Mouse (Mus musculus): ENCODE measurements around the gene Pknox2. TPM values are rescaled to one million over a fixed set of nuclear protein-coding genes. Genes with fewer than 3 reads are reported as not detected.

Gene Pknox2
- total RNA-seq, 1 experiment, result 1.8 TPM

GRCm38 (mm10) chr9:37107546-37107945 is 39.7 kb downstream of the Pknox2 start:
- no peaks in the 10 kb centered on the region for H3K9me3 ChIP-seq (ENCODE audit: control insufficient read depth, insufficient read depth, low read depth, low read length)
- DNase-seq (ENCODE audit: low read depth, low spot score), result no peak
- H3K36me3 ChIP-seq (ENCODE audit: control insufficient read depth, insufficient read depth, low read length, poor library complexity, severe bottlenecking), result no peaks in the 10 kb centered on the region
- TF ChIP-seq MAFK (IDR thresholded peaks at IDR 0.05; ENCODE audit: insufficient read depth, low read depth, low read length) (no peak), HCFC1 (IDR thresholded peaks at IDR 0.05; ENCODE audit: borderline replicate concordance, insufficient read depth, low read length) (no peak), ZC3H11A (IDR thresholded peaks at IDR 0.05; ENCODE audit: borderline replicate concordance, low read depth, low read length) (no peak), CHD2 (IDR thresholded peaks at IDR 0.05; ENCODE audit: low read depth, low read length) (no peak), ZNF384 (IDR thresholded peaks at IDR 0.05; ENCODE audit: low read depth, low read length) (no peak)
- no peak overlapping the region for H3K9ac ChIP-seq (ENCODE audit: insufficient read depth, low read depth, low read length, poor library complexity, severe bottlenecking)
- peaks cover 3 to 13% of the 10 kb centered on the region in 2 experiments; a peak in 3 of 4 replicates for H3K4me1 ChIP-seq (ENCODE audit: control insufficient read depth in 2 of 2, insufficient read depth in 2 of 2, low read length in 2 of 2, poor library complexity in 1 of 2)
- H3K27ac ChIP-seq (ENCODE audit: insufficient read depth, low read depth, low read length, poor library complexity, severe bottlenecking), result peak overlapping the region; percentile 57
- in situ Hi-C loops (cut with MboI; ENCODE audit: low sequenced_read_pairs in 2 of 2, unreplicated experiment in 2 of 2), result no loop called here
- H3K4me3 ChIP-seq (ENCODE audit: insufficient read depth in 1 of 2, low read depth in 1 of 2, low read length in 2 of 2, poor library complexity in 1 of 2, severe bottlenecking in 1 of 2), result no peak overlapping the region

- Histone ChIP-seq H3K4me1 (ENCODE audit: control insufficient read depth in 2 of 2, insufficient read depth in 2 of 2, low read length in 2 of 2, poor library complexity in 1 of 2) (peaks cover 3 to 14% of the 10 kb centered on the region in 2 experiments; a peak in 3 of 4 replicates), H3K9ac (ENCODE audit: insufficient read depth, low read depth, low read length, poor library complexity, severe bottlenecking) (no peak overlapping the region), H3K9me3 (ENCODE audit: control insufficient read depth, insufficient read depth, low read depth, low read length) (no peaks in the 10 kb centered on the region), H3K36me3 (ENCODE audit: control insufficient read depth, insufficient read depth, low read length, poor library complexity, severe bottlenecking) (no peaks in the 10 kb centered on the region), H3K27ac (ENCODE audit: insufficient read depth, low read depth, low read length, poor library complexity, severe bottlenecking) (peak overlapping the region; percentile 55), H3K4me3 (ENCODE audit: insufficient read depth in 1 of 2, low read depth in 1 of 2, low read length in 2 of 2, poor library complexity in 1 of 2, severe bottlenecking in 1 of 2) (no peak overlapping the region)
- in situ Hi-C loops (cut with MboI; ENCODE audit: low sequenced_read_pairs in 2 of 2, unreplicated experiment in 2 of 2), result no loop called here
- TF ChIP-seq ZC3H11A (IDR thresholded peaks at IDR 0.05; ENCODE audit: borderline replicate concordance, low read depth, low read length) (no peak), MAFK (IDR thresholded peaks at IDR 0.05; ENCODE audit: insufficient read depth, low read depth, low read length) (no peak), HCFC1 (IDR thresholded peaks at IDR 0.05; ENCODE audit: borderline replicate concordance, insufficient read depth, low read length) (no peak), ZNF384 (IDR thresholded peaks at IDR 0.05; ENCODE audit: low read depth, low read length) (no peak), CHD2 (IDR thresholded peaks at IDR 0.05; ENCODE audit: low read depth, low read length) (no peak; the same call in 1 of the 2 replicates)
- DNase-seq (ENCODE audit: low read depth, low spot score), result peak; percentile 63
These were observed 40.4 kb downstream of the Pknox2 start for GRCm38 (mm10) chr9:37106808-37107207.

DNA sequence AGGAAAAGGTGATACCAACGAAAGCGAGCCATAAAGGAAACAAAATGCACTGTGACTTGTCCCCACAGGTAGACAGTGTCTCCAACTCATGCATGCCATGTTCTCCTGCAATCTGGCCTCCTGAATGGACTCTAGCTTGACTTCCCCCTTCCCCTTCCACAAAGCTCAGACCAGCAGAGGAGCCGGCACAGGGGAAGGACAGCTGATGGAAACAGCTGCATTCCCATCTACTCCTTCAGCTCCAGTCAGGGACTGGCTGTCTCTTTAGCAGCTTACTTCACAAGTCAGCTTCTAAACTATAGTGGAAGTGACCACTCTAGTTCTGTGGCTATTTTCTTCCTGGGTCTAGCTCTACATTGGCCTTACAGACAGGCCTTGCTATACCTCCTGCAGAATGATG is 43.0 kb downstream of the Pknox2 start:
- Histone ChIP-seq H3K9me3 (ENCODE audit: control insufficient read depth, insufficient read depth, low read depth, low read length) (no peaks in the 10 kb centered on the region), H3K36me3 (ENCODE audit: control insufficient read depth, insufficient read depth, low read length, poor library complexity, severe bottlenecking) (no peaks in the 10 kb centered on the region), H3K27ac (ENCODE audit: insufficient read depth, low read depth, low read length, poor library complexity, severe bottlenecking) (no peak overlapping the region), H3K4me3 (ENCODE audit: insufficient read depth in 1 of 2, low read depth in 1 of 2, low read length in 2 of 2, poor library complexity in 1 of 2, severe bottlenecking in 1 of 2) (no peak overlapping the region), H3K9ac (ENCODE audit: insufficient read depth, low read depth, low read length, poor library complexity, severe bottlenecking) (no peak overlapping the region), H3K4me1 (ENCODE audit: control insufficient read depth in 2 of 2, insufficient read depth in 2 of 2, low read length in 2 of 2, poor library complexity in 1 of 2) (peaks cover 7 to 20% of the 10 kb centered on the region in 2 experiments; a peak in 3 of 4 replicates)
- TF ChIP-seq HCFC1 (IDR thresholded peaks at IDR 0.05; ENCODE audit: borderline replicate concordance, insufficient read depth, low read length), result no peak
- TF ChIP-seq ZC3H11A (IDR thresholded peaks at IDR 0.05; ENCODE audit: borderline replicate concordance, low read depth, low read length), result no peak
- TF ChIP-seq MAFK (IDR thresholded peaks at IDR 0.05; ENCODE audit: insufficient read depth, low read depth, low read length), result no peak
- TF ChIP-seq ZNF384 (IDR thresholded peaks at IDR 0.05; ENCODE audit: low read depth, low read length), result no peak
- TF ChIP-seq CHD2 (IDR thresholded peaks at IDR 0.05; ENCODE audit: low read depth, low read length), result no peak
- in situ Hi-C loops (cut with MboI; ENCODE audit: low sequenced_read_pairs in 2 of 2, unreplicated experiment in 2 of 2), result no loop called here
- DNase-seq (ENCODE audit: low read depth, low spot score), result no peak

GRCm38 (mm10) chr9:37103778-37104177 is 43.4 kb downstream of the Pknox2 start:
- Histone ChIP-seq H3K4me1 (ENCODE audit: control insufficient read depth in 2 of 2, insufficient read depth in 2 of 2, low read length in 2 of 2, poor library complexity in 1 of 2) (peaks cover 7 to 20% of the 10 kb centered on the region in 2 experiments; a peak in 3 of 4 replicates), H3K27ac (ENCODE audit: insufficient read depth, low read depth, low read length, poor library complexity, severe bottlenecking) (no peak overlapping the region)
- in situ Hi-C loops (cut with MboI; ENCODE audit: low sequenced_read_pairs in 2 of 2, unreplicated experiment in 2 of 2), result no loop called here

More at GRCm38 (mm10) chr9:37103778-37104177, 43.4 kb downstream of the Pknox2 start:
- Histone ChIP-seq H3K9ac (ENCODE audit: insufficient read depth, low read depth, low read length, poor library complexity, severe bottlenecking) (no peak overlapping the region), H3K36me3 (ENCODE audit: control insufficient read depth, insufficient read depth, low read length, poor library complexity, severe bottlenecking) (no peaks in the 10 kb centered on the region), H3K9me3 (ENCODE audit: control insufficient read depth, insufficient read depth, low read depth, low read length) (no peaks in the 10 kb centered on the region), H3K4me3 (ENCODE audit: insufficient read depth in 1 of 2, low read depth in 1 of 2, low read length in 2 of 2, poor library complexity in 1 of 2, severe bottlenecking in 1 of 2) (no peak overlapping the region)
- DNase-seq (ENCODE audit: low read depth, low spot score), result no peak
- TF ChIP-seq ZNF384 (IDR thresholded peaks at IDR 0.05; ENCODE audit: low read depth, low read length) (no peak), CHD2 (IDR thresholded peaks at IDR 0.05; ENCODE audit: low read depth, low read length) (no peak), MAFK (IDR thresholded peaks at IDR 0.05; ENCODE audit: insufficient read depth, low read depth, low read length) (no peak), ZC3H11A (IDR thresholded peaks at IDR 0.05; ENCODE audit: borderline replicate concordance, low read depth, low read length) (no peak), HCFC1 (IDR thresholded peaks at IDR 0.05; ENCODE audit: borderline replicate concordance, insufficient read depth, low read length) (no peak)

All from ES-E14 (cell line).